Mouse (Mus musculus) adrenal gland, postnatal 25 days (tissue): Measurements from ENCODE around the gene Rab7b. TPM values are rescaled to one million over a fixed set of nuclear protein-coding genes. Genes with fewer than 3 reads are reported as not detected.

Source experiments
- DNase-seq: peaks from one replicate; pipeline ENCODE4 v3.0.0; 2021; ENCODE audit warnings: mixed read lengths
- long read RNA-seq: library from polyadenylated mRNA; stranded (forward); transcript quantifications from one replicate; pipeline ENCODE4 v2.0.0, GENCODE M21; 2021
- total RNA-seq: library from RNA; stranded (reverse); gene quantifications from 2 replicates; pipeline ENCODE4 v1.2.3, GENCODE M21; 2021

The Rab7b gene
- 5.0 and 5.4 TPM in 2 replicates for total RNA-seq
- long read RNA-seq, full-length matches to known transcripts: 2 of 3 reads
- long read RNA-seq, partial matches to known transcripts: 0 of 3 reads
- long read RNA-seq, other reads (novel, unspliced or antisense): 1 of 3 reads

DNA sequence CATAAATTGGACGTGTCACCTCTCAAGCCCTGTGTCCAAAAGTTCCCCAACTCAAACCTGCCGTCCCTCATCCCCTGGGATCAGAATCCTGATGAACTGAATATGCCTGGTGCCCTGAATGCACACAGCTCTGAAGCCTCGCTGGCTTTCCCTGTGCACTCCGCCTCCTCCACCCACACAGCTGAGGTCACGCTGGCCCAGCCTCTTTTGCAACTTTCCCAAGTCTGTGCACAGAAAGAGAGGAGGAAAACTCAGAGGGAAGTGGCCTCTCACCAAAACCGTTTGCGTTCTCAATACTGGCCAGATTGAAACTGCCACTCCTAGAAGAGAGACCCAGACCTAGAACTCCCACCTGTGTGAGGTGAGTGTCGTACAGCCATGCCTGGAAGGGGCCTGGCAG is at the start of gene Rab7b:
Gene Rab7b, plus strand, starts transcription at position 221 of the 400 bp plus-strand sequence.
- peak; percentile 59 for DNase-seq

DNA sequence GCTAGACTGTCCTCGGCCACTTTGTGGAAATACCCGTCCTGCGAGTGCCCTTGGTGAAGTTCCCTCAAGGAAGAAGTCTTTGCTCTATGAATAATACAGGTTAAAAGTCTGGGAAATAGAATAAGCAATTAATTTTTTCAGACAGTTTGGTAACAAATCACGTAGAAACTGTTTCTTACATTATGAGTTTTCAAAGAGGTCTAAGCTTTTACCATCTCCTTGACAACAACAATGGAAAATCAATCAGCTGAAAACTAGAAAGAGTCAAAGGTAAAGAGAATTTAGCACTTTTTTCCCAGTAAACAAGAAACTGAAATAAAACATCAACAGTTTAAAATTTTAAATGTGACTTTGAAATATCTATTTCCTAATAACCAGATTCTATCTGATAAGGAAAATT is 48.4 kb upstream of the Rab7b start:
- no peak for DNase-seq

GRCm38 (mm10) chr1:131641565-131641964 is 46.9 kb upstream of the Rab7b start:
- no peak for DNase-seq

- no peak for DNase-seq
Observed at GRCm38 (mm10) chr1:131642251-131642650, 46.2 kb upstream of the Rab7b start.

GRCm38 (mm10) chr1:131652670-131653443 is 35.6 kb upstream of the Rab7b start:
- DNase-seq: no peak

DNA sequence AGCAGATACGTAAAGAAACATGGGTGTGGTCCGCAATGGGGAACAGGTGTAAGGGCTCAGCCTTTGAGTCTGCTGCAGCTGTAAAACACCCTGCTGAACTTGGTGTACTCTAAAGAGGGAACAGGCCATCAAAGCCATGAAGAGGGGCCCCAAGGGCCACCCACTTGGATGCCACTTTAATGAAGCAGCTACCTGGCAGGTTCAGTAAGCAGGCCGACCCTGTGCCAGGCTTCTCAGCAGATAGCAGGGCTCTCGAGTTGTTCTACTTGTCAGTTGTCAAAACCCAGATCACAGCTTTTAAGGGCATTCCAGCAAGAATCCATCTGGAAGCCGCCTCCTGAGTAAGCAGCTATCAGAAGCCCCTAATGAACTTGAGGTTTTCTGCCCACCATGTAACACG is 32.9 kb upstream of the Rab7b start:
- no peak for DNase-seq

GRCm38 (mm10) chr1:131657945-131658354 is 30.5 kb upstream of the Rab7b start:
- peak; percentile 90 for DNase-seq

DNA sequence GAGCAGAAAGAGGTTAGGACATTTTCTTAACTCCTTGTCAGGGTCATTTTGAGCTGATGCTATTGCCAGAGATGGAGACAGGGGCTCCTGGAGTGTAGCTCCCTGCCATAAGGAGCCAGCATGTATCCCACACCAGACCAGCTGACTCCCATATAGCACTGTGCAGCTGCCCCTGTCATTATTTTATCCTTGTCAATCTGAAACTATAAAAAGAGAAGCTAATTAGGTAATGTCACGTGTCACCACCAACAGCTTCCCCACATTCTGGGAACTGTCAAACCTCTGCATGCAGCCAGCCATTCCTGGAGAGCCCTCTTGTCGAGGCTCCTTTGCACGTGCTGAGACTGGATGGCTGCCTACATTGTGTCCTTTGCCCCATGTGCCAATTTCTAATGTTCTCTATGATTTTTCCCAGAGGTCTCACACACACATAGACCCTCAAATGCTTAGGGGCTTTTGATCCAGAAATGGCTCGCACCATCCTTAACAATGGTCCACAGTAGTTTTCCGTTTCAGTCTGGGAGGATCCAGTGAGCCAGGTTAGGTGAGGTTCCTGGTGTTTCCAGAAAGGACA is 28.9 kb upstream of the Rab7b start:
- no peak for DNase-seq

- no peak for DNase-seq
Observed at GRCm38 (mm10) chr1:131660266-131660665, 28.2 kb upstream of the Rab7b start.

DNA sequence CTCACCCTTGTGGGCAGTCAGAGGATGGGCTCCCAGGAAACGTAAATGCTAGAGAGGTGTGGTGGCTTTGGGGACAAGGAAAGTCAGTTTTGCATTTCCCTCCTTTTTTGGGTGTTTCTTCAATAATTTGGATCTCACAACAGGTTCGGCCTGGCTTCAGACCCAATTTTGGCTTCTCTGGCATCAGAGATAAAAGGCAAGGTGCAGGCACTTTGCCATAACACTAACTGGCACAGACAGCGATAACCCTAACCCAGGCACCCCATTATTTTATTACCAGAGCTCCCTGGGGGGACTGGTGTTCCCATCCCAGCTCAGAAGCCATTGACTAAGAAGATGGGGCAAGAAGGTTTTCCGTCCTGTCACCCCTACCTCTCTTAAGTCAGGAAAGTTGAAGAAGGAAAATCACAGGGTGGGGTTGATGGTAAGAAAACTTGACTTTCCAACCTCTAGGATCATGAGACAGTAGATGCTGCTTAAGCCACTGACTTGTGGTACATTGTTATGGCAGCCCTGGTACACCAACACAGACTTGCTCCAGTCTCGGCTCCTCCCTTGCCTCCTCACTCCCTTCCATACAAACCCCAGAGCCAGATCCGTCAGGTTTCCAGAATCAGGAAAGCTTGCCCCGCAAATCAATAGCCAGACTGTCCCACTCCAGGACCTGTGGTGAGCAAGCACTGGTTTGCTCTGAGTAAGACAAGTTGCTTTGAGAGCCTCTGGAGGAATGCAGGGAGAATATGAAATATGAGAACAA is 27.6 kb upstream of the Rab7b start:
- DNase-seq: no peak

GRCm38 (mm10) chr1:131661749-131662148 is 26.7 kb upstream of the Rab7b start:
- DNase-seq: no peak

DNA sequence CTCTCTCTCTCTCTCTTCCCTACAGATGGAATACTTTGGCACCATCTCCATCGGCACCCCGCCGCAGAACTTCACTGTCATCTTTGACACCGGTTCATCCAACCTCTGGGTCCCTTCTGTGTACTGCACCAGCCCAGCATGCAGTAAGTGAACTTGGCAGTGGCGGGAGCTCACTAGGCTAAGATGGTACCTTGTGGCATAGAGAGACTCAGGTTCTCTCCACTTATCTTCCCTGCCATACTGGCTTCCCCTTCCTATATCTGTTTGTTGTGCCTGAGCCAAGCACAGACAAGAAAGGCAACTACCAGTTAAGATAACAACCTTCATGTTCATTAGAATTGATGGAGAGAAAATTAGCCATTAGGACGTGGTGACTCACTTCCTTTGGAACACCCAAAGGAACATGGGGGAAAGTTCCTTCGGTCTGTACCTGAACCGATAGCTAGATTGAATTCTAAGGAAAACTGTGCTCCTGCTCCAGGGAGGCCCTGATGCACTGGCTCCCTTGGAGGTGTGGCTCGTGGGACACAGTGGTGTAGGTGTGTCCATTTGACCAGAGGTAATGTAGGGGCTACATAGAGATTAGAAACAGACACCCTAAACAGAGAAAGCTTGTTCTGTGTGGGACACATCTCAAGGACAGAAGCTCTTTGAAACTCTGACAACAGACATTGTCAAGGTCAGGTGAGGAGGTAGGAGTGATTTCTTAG is 25.1 kb upstream of the Rab7b start:
- DNase-seq: no peak

DNA sequence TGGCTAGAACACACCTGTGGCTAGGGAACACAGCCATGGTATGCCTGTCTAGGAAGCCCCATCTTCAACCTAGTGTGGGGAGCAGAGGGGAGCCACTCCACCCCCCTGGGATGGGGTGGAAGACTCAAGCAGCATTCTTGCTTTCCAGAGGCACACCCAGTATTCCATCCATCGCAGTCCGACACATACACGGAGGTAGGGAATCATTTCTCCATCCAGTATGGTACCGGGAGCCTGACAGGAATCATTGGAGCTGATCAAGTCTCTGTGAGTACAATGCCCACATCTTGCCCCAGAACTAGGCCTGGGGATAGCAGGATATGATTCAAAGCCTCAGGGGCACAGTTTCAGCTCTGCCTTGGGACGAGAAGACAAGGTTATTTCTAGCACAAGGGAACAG is 24.4 kb upstream of the Rab7b start:
- no peak for DNase-seq

GRCm38 (mm10) chr1:131665886-131666285 is 22.6 kb upstream of the Rab7b start:
- DNase-seq: no peak

GRCm38 (mm10) chr1:131671113-131671512 is 17.4 kb upstream of the Rab7b start:
- DNase-seq: no peak

GRCm38 (mm10) chr1:131672361-131672760 is 16.1 kb upstream of the Rab7b start:
- no peak for DNase-seq

GRCm38 (mm10) chr1:131679644-131680043 is 8.9 kb upstream of the Rab7b start:
- no peak for DNase-seq

GRCm38 (mm10) chr1:131687739-131688138 is 756 bp upstream of the Rab7b start:
- DNase-seq: no peak

DNA sequence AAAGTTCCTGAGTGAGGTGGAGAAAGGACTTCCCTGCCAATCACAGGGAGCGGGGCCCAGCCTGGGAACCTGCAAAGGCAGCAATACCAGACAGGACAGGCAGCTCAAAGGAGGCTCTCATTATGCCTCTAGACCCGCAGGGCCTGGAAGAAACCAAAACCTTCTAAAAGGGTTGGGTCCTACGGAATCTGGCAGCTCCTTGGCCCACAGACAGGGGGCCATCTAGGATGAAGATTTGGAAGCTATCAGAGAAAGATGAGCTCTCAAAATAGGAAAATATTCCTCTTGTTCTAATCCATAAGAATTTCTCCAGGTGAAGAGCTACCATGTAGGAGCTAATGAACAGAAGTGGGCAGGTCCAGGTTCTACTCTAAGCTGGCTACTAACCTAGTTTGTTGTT is 521 bp downstream of the Rab7b start:
- DNase-seq: no peak

DNA sequence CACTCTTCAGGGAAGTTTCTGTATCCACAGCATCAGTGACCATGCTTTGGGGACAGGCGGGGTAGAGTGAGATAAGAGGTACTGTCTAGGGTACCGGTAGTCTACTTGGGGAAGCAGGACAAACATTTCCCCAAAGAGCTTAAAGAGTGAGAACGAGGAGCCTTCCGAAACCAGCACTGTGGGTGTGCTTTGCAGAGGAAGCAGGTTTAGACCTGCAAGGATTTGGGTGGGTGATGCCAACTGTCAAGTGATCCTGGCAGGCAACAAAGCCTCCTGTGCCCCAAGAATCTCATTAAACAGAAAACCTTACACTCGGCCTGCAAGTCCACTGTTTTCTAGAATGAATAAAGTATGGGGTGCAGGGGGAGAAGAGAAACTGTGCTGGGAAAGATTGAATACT is 1.4 kb downstream of the Rab7b start:
- no peak for DNase-seq

GRCm38 (mm10) chr1:131690435-131690834 is 1.9 kb downstream of the Rab7b start:
- DNase-seq: peak; percentile 48

DNA sequence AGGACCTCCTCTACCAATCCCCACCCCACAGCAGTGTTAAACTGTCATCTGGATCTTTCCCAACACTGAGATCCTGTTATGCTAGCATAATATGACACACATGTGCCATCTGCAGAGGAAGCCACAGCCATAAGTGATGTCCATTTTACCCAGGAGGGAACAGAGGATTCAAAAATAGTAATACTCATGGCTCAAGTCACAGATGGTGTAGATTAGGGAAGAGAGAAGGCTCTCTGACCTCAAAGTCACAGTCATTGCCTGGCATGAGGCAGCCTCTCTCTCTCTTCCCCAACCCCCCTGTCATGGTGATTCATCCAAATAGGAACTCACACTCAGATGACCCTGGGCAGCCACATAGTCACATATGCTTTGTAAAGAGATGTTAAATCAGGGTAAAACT is 2.9 kb downstream of the Rab7b start:
- peak; percentile 41 for DNase-seq
